Mouse (Mus musculus) layer of hippocampus, postnatal 25 days (tissue): ENCODE data around the gene Ctrc. TPM values are rescaled to one million over a fixed set of nuclear protein-coding genes. Genes with fewer than 3 reads are reported as not detected.

Experiments used
- total RNA-seq, 2 experiments: library from RNA; stranded (reverse); gene quantifications; 2 replicates each; pipeline ENCODE4 v1.2.3; 2021

Ctrc gene
- total RNA-seq, 2 experiments from 2014 or later = not detected

Other genes with a start within 250 kb of the Ctrc start
- gene Fblim1, start 240.3 kb downstream of the Ctrc start, total RNA-seq = 1 to 10 TPM; 1.3 to 1.5 TPM
- gene Tmem82, start 227.7 kb downstream of the Ctrc start, total RNA-seq = under 1 TPM; 0.44 to 0.45 TPM
- 1 to 10 TPM; 1.8 to 3.2 TPM for gene Slc25a34, start 222.5 kb downstream of the Ctrc start, total RNA-seq
- 10 to 100 TPM; 59.1 to 69.1 TPM for gene Plekhm2, start 181.5 kb downstream of the Ctrc start, total RNA-seq
- gene Rsc1a1, start 160.8 kb downstream of the Ctrc start, total RNA-seq = 1 to 10 TPM in 1 of 2 experiments, not detected in 1; 2.2 TPM
- gene Ddi2, start 122.9 kb downstream of the Ctrc start, total RNA-seq = 10 to 100 TPM; 39.7 TPM
- not detected for gene Agmat, start 99.7 kb downstream of the Ctrc start, total RNA-seq
- gene Dnajc16, start 55.4 kb downstream of the Ctrc start, total RNA-seq = 10 to 100 TPM; 41.5 to 42.0 TPM
- 10 to 100 TPM; 21.6 to 23.4 TPM for gene Casp9, start 52.7 kb downstream of the Ctrc start, total RNA-seq
- not detected for gene Cela2a, start 20.2 kb downstream of the Ctrc start, total RNA-seq
- gene Efhd2, start 28.6 kb upstream of the Ctrc start, total RNA-seq = 100 to 1,000 TPM; 125 to 131 TPM
- gene Fhad1, start 168.7 kb upstream of the Ctrc start, total RNA-seq = 1 to 10 TPM; 8.7 to 8.8 TPM
- 1 to 10 TPM; 6.4 to 6.9 TPM for gene Tmem51, start 237.9 kb upstream of the Ctrc start, total RNA-seq